Mouse (Mus musculus) T-helper 1 cell (primary cell): ENCODE measurements around the gene Surf4.

Experiments used
- in situ Hi-C: fragments of 300-600 bp; cut with MboI, MseI; formaldehyde crosslinking; loops from one replicate; pipeline ENCODE4 v1.15.1; 2025; ENCODE audit warnings: high pct_unique_total_duplicates

Surf4 gene

GRCm38 (mm10) chr2:26933304-26934055, at the start of gene Surf4, which contains the start of gene Stkld1:
Gene Surf4, minus strand, starts transcription at chr2:26933928.
Gene Stkld1, plus strand, starts transcription at chr2:26934047.
- in situ Hi-C loops: loop anchor here (5.0 kb wide), 1 partner anchor 94 kb away; the partner anchor contains the start of gene Slc2a6

DNA sequence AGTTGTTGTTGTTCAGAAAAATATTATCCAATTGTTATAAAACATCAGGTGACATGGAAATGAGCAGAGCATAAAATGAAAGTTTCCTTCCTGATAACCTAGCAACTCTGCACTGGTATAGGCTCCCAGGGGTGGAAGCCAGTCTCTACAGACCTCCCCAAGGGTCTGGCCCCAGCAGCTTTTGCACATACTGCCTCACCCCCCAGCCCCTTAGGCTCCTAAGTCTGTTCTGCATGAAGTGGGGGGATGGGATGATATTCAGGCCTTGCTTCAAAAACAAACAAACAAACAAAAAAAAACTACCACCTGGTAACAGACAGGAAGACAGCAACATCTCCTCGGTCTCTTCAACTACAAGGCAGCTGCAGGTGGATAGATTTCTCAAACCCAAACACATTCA, 46.6 kb upstream of the Surf4 start:
- in situ Hi-C loops: no loop called here

DNA sequence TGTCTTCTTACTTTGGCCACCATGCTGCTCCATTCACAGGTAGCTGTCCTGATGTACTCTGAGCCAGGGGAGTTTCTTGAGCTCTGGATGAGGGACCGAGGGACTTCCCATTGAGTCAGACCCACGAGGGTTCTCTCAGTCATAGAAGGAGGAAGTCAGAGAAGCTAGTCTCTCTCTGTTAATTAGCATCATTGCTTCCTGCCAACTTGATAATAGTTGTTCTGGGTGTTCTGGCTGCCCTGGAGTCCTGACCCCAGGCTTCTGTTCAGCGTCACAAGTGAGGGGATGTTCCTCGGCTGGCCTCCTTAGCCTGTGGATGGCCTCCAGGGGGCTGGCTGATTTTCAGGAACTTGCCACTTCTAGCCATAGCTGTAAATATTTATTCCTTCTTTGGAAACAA, 40.2 kb upstream of the Surf4 start:
- in situ Hi-C loops: no loop called here

DNA sequence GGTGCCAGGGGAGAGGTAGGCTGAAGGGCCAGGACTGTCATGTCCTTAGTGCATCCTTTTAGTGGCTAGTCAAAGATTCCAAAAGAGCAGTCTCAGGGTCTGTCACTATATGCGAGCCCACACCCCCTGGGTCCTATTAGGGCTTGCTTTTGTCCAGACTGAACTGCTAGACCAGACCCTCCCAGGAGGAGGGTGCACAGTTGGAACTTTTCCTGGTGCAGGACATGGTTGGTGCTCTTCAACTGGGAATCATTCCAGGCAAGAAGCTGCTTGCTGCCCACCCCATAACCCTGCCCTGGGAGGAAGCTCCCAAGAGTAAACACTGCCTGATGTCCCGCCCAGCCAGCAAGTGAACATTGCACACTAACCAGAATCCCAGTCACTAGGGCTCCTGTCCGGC, 39.4 kb upstream of the Surf4 start, which contains the start of gene Adamts13:
TSS of gene Adamts13 (plus strand) at position 301 of the 400 bp plus-strand sequence.
- in situ Hi-C loops: no loop called here

DNA sequence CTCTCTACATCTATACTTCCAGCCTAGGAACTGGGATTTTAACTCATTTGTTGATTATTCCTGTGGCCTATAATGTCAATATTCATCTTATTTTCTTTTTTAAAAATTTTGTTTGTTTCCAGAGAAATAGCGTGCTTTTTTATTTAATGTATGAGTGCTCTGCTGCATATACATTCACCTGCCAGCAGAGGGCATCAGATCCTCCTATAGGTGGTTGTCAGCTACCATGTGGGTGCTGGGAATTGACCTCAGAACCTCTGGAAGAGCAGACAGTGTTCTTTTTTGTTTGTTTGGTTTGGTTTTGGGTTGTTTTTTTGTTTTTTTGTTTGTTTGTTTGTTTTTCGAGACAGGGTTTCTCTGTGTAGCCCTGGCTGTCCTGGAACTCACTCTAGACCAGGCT, 33.5 kb upstream of the Surf4 start:
- in situ Hi-C loops: no loop called here

GRCm38 (mm10) chr2:26964724-26965370, 31.1 kb upstream of the Surf4 start:
- in situ Hi-C loops: no loop called here

- in situ Hi-C loops: no loop called here
Measured at GRCm38 (mm10) chr2:26963923-26964723, 30.4 kb upstream of the Surf4 start, which contains the start of gene Rexo4. Gene Rexo4, minus strand, starts transcription at chr2:26964386.

GRCm38 (mm10) chr2:26960756-26961155, 27.0 kb upstream of the Surf4 start:
- in situ Hi-C loops: no loop called here

DNA sequence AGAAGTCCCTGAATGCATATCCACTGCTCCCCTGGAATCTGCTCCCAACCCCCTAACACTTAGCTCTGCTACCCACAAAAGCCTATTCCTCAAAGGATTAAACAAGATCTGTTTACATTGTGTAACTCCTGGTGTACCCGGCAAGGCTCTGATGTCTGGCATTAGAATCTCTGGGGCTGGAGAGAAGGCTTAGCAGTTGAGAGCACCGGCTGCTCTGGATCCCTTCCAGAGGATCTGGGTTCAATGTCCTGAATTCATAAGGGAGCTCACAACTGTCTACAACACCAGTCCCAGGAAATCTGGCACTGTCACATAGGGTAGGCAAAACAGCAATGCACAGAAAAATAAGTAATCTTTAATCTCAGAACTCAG, 23.7 kb upstream of the Surf4 start:
- in situ Hi-C loops: no loop called here

- in situ Hi-C loops: no loop called here
Measured at GRCm38 (mm10) chr2:26956811-26957487, 23.2 kb upstream of the Surf4 start.

DNA sequence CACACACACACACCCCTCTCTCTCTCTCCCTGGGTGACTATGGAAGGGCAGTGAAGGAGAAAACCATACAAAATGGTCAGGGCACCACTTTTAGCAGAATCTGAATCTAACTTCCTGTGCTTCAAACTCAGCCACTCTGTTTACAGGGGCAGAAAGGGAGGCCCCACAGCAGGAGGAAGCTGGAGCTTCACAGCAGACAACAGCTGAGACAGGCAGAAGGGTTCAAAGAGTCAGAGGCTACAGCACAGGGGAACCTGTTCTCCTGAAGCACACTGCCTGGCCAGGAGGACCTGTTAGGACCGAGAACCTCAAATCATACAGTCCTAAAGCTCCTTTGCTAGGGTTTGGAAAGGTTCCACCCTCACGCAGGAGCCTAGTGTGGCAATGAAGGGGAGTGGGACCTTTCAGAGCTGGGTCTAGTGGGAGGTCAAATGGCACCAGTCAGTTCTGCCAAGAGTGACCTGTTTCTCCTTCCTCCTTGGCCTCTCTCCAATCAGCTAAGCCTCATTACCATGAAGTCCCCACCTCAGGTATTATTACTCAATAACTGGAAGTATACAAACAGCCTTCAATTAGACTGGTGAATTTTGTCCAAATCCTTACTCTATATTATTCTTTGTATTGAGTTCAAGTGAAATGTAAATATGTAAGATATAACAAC, 21.1 kb upstream of the Surf4 start:
- in situ Hi-C loops: no loop called here

DNA sequence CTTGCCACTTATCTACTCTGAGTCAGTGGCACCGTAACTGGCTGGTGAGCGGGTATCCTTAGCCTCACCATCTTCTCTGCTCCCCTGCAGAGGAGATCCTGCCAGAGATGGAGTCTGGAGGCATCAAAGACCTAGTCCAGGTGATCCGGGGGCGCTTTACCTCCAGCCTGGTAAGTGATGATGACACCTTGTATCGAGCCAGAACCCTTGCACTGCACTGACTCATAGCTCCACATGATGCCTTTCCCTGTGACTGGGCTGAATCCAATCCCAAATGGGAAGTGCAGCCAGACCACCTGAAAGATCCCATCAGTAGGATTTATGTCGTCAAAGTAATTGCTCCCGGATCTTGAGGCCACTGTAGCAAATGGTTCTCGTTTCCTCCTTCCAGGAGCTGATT, 19.1 kb upstream of the Surf4 start:
- in situ Hi-C loops: no loop called here

GRCm38 (mm10) chr2:26952193-26952592, 18.5 kb upstream of the Surf4 start:
- in situ Hi-C loops: no loop called here

- in situ Hi-C loops: no loop called here
Measured at GRCm38 (mm10) chr2:26951346-26951905, 17.7 kb upstream of the Surf4 start.

DNA sequence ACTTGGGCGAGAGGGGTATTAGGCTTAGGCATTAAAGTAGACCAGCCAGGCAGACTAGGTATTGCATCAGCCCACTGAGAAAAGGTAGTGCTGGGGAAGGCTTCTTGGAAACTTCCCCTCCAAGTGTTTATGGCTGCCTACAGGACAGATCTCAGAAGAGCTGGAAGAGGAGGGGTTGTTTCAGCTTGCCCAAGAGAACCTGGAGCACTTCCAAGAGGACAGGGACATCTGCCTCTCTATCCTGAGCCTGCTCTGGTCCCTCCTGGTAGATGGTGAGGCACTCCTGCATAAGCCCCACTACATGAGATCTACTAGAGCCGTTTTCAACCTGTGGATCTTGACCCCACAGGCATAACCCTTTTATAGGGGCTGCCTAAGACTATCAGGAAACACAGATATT, 16.7 kb upstream of the Surf4 start:
- in situ Hi-C loops: no loop called here

DNA sequence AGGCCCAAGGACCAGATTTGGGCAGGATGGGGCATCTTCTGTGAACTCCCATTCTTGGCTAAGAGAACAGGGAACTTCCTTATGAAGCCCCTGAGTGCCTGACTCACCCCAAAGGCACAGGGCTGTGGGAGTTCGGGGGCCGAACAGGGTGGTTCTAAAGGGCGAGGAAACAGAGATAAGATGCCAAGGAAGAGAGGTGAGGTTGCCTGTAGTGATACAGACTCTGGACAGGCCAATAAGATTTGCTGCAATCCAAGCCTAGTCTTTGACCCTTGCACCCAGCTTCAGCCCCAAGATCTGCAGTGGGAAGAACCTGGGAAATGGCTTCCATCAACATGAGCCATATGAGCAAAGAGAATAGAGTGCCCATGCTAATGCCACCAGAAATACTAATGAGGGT, 9.5 kb upstream of the Surf4 start:
- in situ Hi-C loops: no loop called here

DNA sequence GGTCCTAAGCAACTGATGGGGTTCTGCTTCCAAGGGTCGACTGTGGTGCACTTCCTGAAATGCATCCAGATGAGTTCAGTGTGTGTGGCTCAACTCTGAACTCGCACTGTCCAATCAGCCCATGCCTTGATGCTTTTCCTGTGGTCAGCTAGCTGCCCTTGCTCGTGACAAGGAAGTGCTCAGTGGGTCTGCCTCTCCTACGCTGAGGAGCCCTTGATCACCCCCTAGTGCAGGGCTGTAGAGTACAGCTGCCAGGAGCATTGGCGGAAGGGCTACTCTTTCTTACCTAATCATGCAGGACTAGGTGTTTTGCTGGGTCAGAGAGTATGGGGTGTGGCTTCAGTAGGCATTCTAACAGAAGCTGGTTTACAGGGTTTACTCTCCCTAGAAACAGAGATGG, 7.8 kb upstream of the Surf4 start:
- in situ Hi-C loops: no loop called here

DNA sequence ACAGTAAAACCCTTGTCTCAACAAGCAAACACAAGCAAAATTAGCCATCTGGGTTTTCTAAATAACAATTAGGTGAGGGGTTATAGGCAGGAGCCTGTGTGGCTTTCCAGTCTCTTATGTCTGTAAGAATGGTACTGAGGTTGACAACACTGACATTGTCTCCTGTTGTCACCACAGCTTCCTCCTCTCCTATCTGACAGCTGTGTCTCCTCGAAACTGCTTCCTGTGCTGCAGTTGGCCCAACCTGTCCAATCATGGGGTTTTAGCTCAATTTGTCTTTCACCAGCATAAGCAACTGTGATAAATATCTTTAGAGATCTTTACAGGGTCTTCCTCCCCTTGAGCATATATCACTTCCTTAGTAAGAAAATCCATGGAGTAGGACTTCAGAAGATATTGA, 2.7 kb upstream of the Surf4 start:
- in situ Hi-C loops: loop anchor here (5.0 kb wide), 1 partner anchor 71 kb away; the partner anchor contains the start of gene Cacfd1

- in situ Hi-C loops: loop anchor here (5.0 kb wide), 1 partner anchor 72 kb away; the partner anchor contains the start of gene Cacfd1
Measured at GRCm38 (mm10) chr2:26935286-26935685, 1.6 kb upstream of the Surf4 start.

- in situ Hi-C loops: loop anchor here (5.0 kb wide), 1 partner anchor 95 kb away; the partner anchor contains the start of gene Slc2a6
Measured at GRCm38 (mm10) chr2:26932473-26933303, 1.0 kb downstream of the Surf4 start.
